11 mouse cellular contexts compared by ENCODE assay signal in the genomic region with DNA sequence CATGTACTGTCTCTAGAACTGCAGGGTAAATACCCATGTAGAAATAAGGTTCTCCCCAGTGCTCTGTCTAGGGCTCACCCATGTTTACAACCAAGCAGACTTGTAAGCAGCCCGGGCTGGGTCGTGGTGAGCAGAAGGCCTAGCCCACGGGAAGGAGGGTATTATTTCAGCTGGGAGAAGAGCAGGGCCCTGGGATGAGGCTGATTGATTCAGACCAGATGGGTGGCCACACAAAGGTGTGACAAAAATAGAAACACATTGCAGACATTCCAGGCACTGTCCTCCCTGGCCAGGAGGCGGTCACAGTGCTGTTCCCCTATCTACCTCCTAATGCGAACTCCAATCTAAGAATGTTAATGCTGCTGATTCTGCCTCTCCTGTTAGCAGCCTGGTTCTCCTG. TPM values are rescaled to one million over a fixed set of nuclear protein-coding genes. Genes with fewer than 3 reads are reported as not detected.
DNase-seq lines count a peak whose midpoint lies in the region; ATAC-seq lines count a peak whose summit lies in the region.
"Had no signal": no experiment of that assay in that cellular context is flagged by ENCODE, and none has a peak within 500 bp of the region (broad histone marks: within the 10 kb centered on the region; RNA-seq: fewer than 3 reads in every experiment).

No protein-coding gene starts in this region.

- H3K4me2 ChIP-seq in hindbrain, embryonic 11.5 days (replicated peaks; ENCODE audit: low read depth, low read length) = no peak overlapping the region
- H3K4me2 ChIP-seq in hindbrain, embryonic 12.5 days (replicated peaks) = no peak overlapping the region

- ATAC-seq in hindbrain, embryonic 11.5 days (ENCODE audit: low FRiP score) = no peak; the same call in 1 of the 2 replicates
- ATAC-seq in hindbrain, embryonic 12.5 days (ENCODE audit: low FRiP score) = no peak
- ATAC-seq in inflammation-experienced regulatory T-cells, adult 6 months = no peak

- H3K4me1 ChIP-seq in hindbrain, embryonic 11.5 days (replicated peaks; ENCODE audit: control insufficient read depth, insufficient read depth, low read length) = peaks cover 9% of the 10 kb centered on the region; the same call in 1 of the 2 replicates
- peaks cover 30% of the 10 kb centered on the region for H3K4me1 ChIP-seq in hindbrain, embryonic 12.5 days

- H3K27me3 ChIP-seq in hindbrain, embryonic 11.5 days (ENCODE audit: control insufficient read depth, insufficient read depth, low read length) = no peaks in the 10 kb centered on the region
- no peaks in the 10 kb centered on the region for H3K27me3 ChIP-seq in hindbrain, embryonic 12.5 days

- no peak overlapping the region for H3K4me3 ChIP-seq in hindbrain, embryonic 11.5 days (ENCODE audit: low read depth, low read length)
- H3K4me3 ChIP-seq in hindbrain, embryonic 12.5 days = no peak overlapping the region
- H3K4me3 ChIP-seq: erythroblast, embryonic 14.5 days had no signal

- peak; percentile 34 for DNase-seq in hindbrain, embryonic 11.5 days (ENCODE audit: low spot score)
- DNase-seq in 3134 (ENCODE audit: extremely low read depth, insufficient read length, low spot score) = peak; percentile 26
- DNase-seq in R1 (ENCODE audit: low read depth, low spot score) = peak; percentile 41
- DNase-seq in heart, postnatal 4 days = peak; percentile 20
- DNase-seq in adrenal gland, adult (ENCODE audit: inconsistent age in 2 of 2, low spot score in 1 of 2) = no peak
- DNase-seq in ovary, postnatal 10 days (ENCODE audit: low spot score) = no peak
- DNase-seq: kidney, adult 8-10 months; thymus, postnatal 36 days had no signal

- no peaks in the 10 kb centered on the region for H3K36me3 ChIP-seq in hindbrain, embryonic 11.5 days (ENCODE audit: control insufficient read depth, insufficient read depth, low read length)
- H3K36me3 ChIP-seq in hindbrain, embryonic 12.5 days = no peaks in the 10 kb centered on the region

- H3K9me3 ChIP-seq in hindbrain, embryonic 11.5 days (ENCODE audit: control insufficient read depth, low read length) = no peaks in the 10 kb centered on the region
- no peaks in the 10 kb centered on the region for H3K9me3 ChIP-seq in hindbrain, embryonic 12.5 days (replicated peaks)

- no peak overlapping the region for H3K27ac ChIP-seq in hindbrain, embryonic 11.5 days (ENCODE audit: low read depth, low read length)
- no peak overlapping the region; the same call in 1 of the 2 replicates for H3K27ac ChIP-seq in hindbrain, embryonic 12.5 days

- WGBS in hindbrain, embryonic 11.5 days = 23% methylated on average over 5 of the region's 5 CpGs
- WGBS in hindbrain, embryonic 12.5 days = 23% methylated on average over 5 of the region's 5 CpGs

- no peak overlapping the region for H3K9ac ChIP-seq in hindbrain, embryonic 11.5 days (ENCODE audit: low read depth, low read length)
- no peak overlapping the region for H3K9ac ChIP-seq in hindbrain, embryonic 12.5 days

RNA-seq across cellular contexts. Expression of gene Zeb2, which starts 50.1 kb away (rescaled TPM):
- 57.7 and 58.8 TPM in 2 replicates for polyA plus RNA-seq in hindbrain, embryonic 11.5 days (2014; fragmentation: Nextera tagmentation; extraction: Ambion mirVana)
- polyA plus RNA-seq in hindbrain, embryonic 12.5 days (2016; fragmentation: Nextera tagmentation; extraction: Ambion mirVana) = 47.3 and 60.5 TPM in 2 replicates
- 10 to 100 TPM; 59.7 to 66.5 TPM for total RNA-seq in heart, postnatal 4 days (2021)
- 1 to 10 TPM in 1 of 3 experiments, under 1 TPM in 2; 0.66 to 6.7 (median 0.91) TPM for polyA plus RNA-seq in inflammation-experienced regulatory T-cells, adult 6 months (2017; shearing (Covaris generic))

Comparison
In these comparisons a context has a peak if more than half of its experiments do, and no peak if none do; other contexts are left out.
1. DNase-seq: peak in hindbrain, embryonic 11.5 days (single experiment), 3134 (single experiment), R1 (single experiment) and heart, postnatal 4 days (single experiment); none in adrenal gland, adult (0 of 2) and ovary, postnatal 10 days (single experiment).